Mouse (Mus musculus) forebrain, embryonic 14.5 days (tissue): ENCODE data around the gene Gm45837. TPM values are rescaled to one million over a fixed set of nuclear protein-coding genes. Genes with fewer than 3 reads are reported as not detected.

ENCODE experiments used
- ATAC-seq: fragments of 200-750 bp; cut with Nextera tagmentation; 2 replicates; pipeline ENCODE4 v1.8.0; 2017; ENCODE audit warnings: mild to moderate bottlenecking, moderate library complexity
- DNase-seq: peaks from one replicate; pipeline ENCODE4 v3.0.0-alpha.2; 2015; ENCODE audit warnings: low spot score
- H3K27ac ChIP-seq: fragments of 300-500 bp; sonication (generic); 2 replicates; pipeline ENCODE4 v1.5.1; 2014; ENCODE audit warnings: low read depth, mild to moderate bottlenecking, control low read depth, low read length, moderate library complexity
- H3K27me3 ChIP-seq: fragments of 300-500 bp; sonication (generic); replicated peaks from 2 replicates; pipeline ENCODE4 v1.6.1; 2014; ENCODE audit warnings: low read length, control low read depth, mixed read lengths; ENCODE audit not compliant: control insufficient read depth, insufficient read depth
- H3K36me3 ChIP-seq: fragments of 300-500 bp; sonication (generic); 2 replicates; pipeline ENCODE4 v1.6.1; 2014; ENCODE audit warnings: low read length, control low read depth; ENCODE audit not compliant: control insufficient read depth, insufficient read depth
- H3K4me1 ChIP-seq: fragments of 300-500 bp; sonication (generic); 2 replicates; pipeline ENCODE4 v1.6.1; 2014; ENCODE audit warnings: antibody characterized with exemption, low read length, control low read depth; ENCODE audit not compliant: control insufficient read depth, insufficient read depth
- H3K4me2 ChIP-seq: fragments of 300-500 bp; sonication (generic); 2 replicates; pipeline ENCODE4 v1.6.1; 2014; ENCODE audit warnings: mild to moderate bottlenecking, control low read depth, low read length
- H3K4me3 ChIP-seq: fragments of 300-500 bp; sonication (generic); 2 replicates; pipeline ENCODE4 v1.5.1; 2014; ENCODE audit warnings: low read depth, low read length, control low read depth
- H3K9ac ChIP-seq: fragments of 300-500 bp; sonication (generic); 2 replicates; pipeline ENCODE4 v1.6.1; 2014; ENCODE audit warnings: mild to moderate bottlenecking, low read length, control low read depth, moderate library complexity
- H3K9me3 ChIP-seq: fragments of 300-500 bp; sonication (generic); replicated peaks from 2 replicates; pipeline ENCODE4 v1.6.1; 2016; ENCODE audit warnings: low read length, control low read depth, mixed read lengths; ENCODE audit not compliant: control insufficient read depth
- WGBS: fragments of 180-500 bp; shearing (Covaris S2); extraction: QIAGEN DNeasy Blood & Tissue Kit; methylation state at CpG from one replicate; pipeline ENCODE4 v1.1.7; 2014; 5-methylcytosine and 5-hydroxymethylcytosine counted together
- polyA plus RNA-seq: library from polyadenylated mRNA; unstranded; fragments of >200 nt; fragmentation: Nextera tagmentation; extraction: Ambion mirVana; gene quantifications from 2 replicates; pipeline ENCODE4 v1.2.1, GENCODE M21; 2014

The Gm45837 gene
- polyA plus RNA-seq, 1 experiment from 2014 or later: not detected

DNA sequence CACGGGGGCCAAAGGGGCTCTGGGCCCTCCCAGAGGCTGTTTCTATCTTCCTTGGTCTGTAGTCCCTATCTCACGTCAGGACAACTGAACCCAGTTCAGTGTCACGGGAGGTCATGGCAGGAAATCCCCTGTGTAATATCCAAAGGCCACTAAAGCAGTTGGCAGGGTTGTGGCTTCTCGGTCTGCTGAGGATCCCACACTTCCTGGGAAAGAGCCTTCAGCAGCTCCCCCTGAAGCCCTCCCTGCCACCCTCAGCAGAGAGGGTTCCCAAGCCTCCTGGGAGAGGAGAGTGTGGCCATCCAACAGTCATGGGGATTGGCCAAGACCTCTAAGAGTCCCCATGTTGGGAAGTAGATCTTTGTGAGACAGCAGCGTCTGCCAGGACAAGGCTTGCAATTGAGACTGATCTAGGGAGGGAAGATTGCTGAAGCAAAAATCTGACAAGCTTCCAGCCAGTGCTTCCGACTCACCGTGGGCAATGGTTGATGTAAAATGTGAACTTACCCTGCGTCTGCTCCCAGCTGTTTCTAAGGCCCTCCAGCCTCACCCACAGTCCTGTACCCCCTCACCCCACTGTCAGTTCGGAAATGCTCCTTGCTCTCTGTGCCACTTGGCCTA, 72.9 kb downstream of the Gm45837 start:
- WGBS: 85% methylated on average over 9 of the region's 9 CpGs
- Histone ChIP-seq H3K9me3 (no peaks in the 10 kb centered on the region), H3K4me2 (no peak overlapping the region), H3K4me1 (peaks cover 6% of the 10 kb centered on the region), H3K36me3 (no peaks in the 10 kb centered on the region), H3K27me3 (no peaks in the 10 kb centered on the region), H3K9ac (no peak overlapping the region), H3K27ac (no peak overlapping the region), H3K4me3 (no peak overlapping the region)
- ATAC-seq (no peak), DNase-seq (no peak)

DNA sequence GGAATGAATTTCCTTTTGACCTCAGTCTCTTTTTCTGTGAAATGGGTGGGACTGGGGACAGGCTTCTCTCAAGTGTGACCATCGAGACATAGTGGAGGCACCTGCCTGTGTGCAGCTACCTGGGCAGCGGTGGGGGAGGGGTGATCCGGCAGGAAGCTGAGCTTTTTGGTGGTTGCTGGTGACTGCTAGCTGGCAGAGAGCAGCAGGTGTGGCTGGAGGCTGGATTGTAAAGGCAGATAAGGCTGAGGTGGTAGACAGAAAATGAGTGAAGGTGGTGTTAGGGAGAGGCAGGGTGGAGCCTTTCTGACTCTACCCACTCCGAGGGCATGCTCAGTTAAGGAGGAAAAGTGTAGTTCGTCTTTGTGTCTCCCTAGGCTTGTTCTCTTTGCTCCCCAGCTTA, 76.4 kb downstream of the Gm45837 start:
- no peak overlapping the region for H3K4me3 ChIP-seq
- H3K27ac ChIP-seq: no peak overlapping the region
- no peaks in the 10 kb centered on the region for H3K27me3 ChIP-seq
- H3K36me3 ChIP-seq: no peaks in the 10 kb centered on the region
- DNase-seq (no peak), ATAC-seq (no peak)
- no peaks in the 10 kb centered on the region for H3K9me3 ChIP-seq
- H3K9ac ChIP-seq: no peak overlapping the region
- 75% methylated on average over 5 of the region's 5 CpGs for WGBS
- peaks cover 6% of the 10 kb centered on the region for H3K4me1 ChIP-seq
- no peak overlapping the region for H3K4me2 ChIP-seq

DNA sequence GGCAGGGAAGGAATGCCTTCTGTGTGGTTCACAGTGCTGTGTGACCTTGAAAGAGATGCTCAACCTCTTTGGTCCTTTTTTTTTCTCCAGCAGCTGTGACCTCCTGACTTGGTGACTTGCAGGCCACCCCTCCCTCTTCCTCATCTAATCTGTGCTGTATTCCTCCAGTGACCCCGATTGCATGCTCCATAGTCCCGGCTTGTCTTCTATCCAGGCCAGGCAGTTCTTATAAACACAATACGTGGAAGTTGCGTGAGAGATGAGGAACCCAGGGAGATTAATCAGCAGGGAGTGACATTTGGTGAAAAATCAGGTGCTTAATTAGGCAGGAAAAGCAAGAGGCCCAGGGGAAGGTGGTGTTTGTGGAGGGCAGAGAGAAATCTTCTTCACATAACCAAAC, 80.3 kb downstream of the Gm45837 start:
- H3K9me3 ChIP-seq: no peaks in the 10 kb centered on the region
- no peak overlapping the region for H3K27ac ChIP-seq
- H3K4me2 ChIP-seq: no peak overlapping the region
- DNase-seq (no peak), ATAC-seq (no peak)
- H3K4me3 ChIP-seq: no peak overlapping the region
- no peaks in the 10 kb centered on the region for H3K4me1 ChIP-seq
- WGBS: 40% methylated on average over 4 of the region's 4 CpGs
- H3K27me3 ChIP-seq: no peaks in the 10 kb centered on the region
- no peak overlapping the region for H3K9ac ChIP-seq
- no peaks in the 10 kb centered on the region for H3K36me3 ChIP-seq

DNA sequence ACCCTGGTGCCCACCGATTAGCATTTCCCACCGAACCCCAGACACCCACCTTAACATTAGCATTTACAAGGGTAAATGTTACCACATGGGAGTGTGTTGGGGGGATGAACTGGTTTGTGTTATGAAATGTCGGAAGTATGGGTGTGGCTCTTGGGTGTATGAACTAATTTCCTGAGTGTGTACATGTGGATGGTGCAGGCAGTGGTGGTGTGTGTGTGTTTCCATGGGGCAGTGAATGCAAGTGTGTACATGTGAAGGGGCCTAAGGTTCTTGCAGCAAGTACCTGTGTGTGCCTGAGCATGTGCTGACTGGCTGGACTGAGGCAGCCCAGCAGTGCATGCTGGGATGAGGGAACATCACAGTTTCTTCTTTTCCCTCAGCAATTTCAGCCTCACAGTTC, 87.7 kb downstream of the Gm45837 start:
- H3K4me2 ChIP-seq: no peak overlapping the region
- DNase-seq (no peak), ATAC-seq (no peak)
- no peak overlapping the region for H3K9ac ChIP-seq
- H3K9me3 ChIP-seq: no peaks in the 10 kb centered on the region
- no peaks in the 10 kb centered on the region for H3K27me3 ChIP-seq
- no peaks in the 10 kb centered on the region for H3K36me3 ChIP-seq
- no peak overlapping the region for H3K27ac ChIP-seq
- no peak overlapping the region for H3K4me3 ChIP-seq
- WGBS: 96% methylated on average over 3 of the region's 3 CpGs
- no peaks in the 10 kb centered on the region for H3K4me1 ChIP-seq

DNA sequence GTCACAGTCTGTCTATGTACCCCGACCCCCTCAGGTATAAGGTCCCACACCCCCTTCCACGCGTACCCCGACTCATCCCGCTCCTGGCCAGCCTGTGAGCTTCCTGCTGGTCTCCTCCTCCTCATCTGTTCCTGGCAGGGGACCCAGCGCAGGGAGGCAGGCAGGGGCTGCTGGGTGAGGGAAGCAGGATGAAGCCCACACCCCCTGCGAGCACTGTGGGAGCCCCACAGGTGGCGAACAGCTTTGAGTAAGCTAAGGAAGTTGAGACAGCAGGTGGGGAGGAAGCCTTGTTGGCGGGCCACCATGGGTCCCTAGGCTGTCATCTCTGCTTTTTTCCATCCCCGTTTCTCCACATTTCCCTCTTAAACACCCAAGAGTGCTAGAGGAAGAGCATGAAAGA, 88.6 kb downstream of the Gm45837 start:
- DNase-seq: no peak
- H3K27ac ChIP-seq: no peak overlapping the region
- no peak overlapping the region for H3K4me2 ChIP-seq
- H3K4me3 ChIP-seq: no peak overlapping the region
- 0 out of 2 replicates have a peak, but pooled peaks cover 1% of the 10 kb centered on the region for H3K4me1 ChIP-seq
- H3K9me3 ChIP-seq: no peaks in the 10 kb centered on the region
- ATAC-seq: no peak
- no peak overlapping the region for H3K9ac ChIP-seq
- H3K27me3 ChIP-seq: no peaks in the 10 kb centered on the region; the same call in 1 of the 2 replicates
- no peaks in the 10 kb centered on the region for H3K36me3 ChIP-seq
- WGBS: 49% methylated on average over 10 of the region's 10 CpGs

DNA sequence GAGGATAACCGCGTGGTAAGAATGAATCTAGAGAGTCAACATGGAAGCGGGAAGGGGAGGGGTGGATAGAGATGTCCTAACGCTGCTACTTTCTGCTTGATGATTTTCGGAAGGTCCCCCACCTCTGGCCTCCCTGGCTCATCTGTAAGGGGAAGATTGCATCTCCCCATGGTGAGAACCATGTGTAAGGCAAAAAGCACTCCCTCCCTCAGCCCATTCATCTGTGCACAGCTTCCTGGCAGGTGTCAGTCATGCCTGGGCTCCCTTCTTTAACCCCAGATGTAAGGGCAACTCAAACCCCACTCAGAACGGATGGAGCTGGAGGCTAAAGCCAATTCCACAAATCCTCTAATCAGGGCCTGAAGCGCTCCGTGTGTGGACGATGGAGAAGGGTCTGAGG, 89.0 kb downstream of the Gm45837 start:
- ATAC-seq (no peak), DNase-seq (no peak)
- 75% methylated on average over 9 of the region's 9 CpGs for WGBS

DNA sequence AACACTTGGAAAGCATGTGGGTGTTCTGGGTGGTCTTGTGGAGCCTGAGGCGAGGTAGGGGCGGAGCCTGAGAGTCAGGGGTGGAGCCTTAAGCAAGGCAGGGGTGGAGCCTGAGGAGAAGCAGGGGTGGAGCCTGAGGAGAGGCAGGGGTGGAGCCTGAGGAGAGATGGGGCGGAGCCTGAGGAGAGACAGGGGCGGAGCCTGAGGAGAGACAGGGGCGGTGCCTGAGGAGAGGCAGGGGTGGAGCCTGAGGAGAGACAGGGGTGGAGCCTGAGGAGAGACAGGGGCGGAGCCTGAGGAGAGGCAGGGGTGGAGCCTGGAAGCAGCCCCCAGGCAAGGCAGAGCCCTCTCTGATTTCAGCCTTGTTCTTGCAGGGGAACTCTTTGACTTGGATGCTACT, 90.5 kb downstream of the Gm45837 start:
- no peak for ATAC-seq
- 0 out of 2 replicates have a peak, but pooled peaks cover 2% of the 10 kb centered on the region for H3K4me1 ChIP-seq

More for the DNA sequence above, 89.0 kb downstream of the Gm45837 start:
- 0 out of 2 replicates have a peak, but pooled peaks cover 2% of the 10 kb centered on the region for H3K4me1 ChIP-seq
- no peak overlapping the region for H3K9ac ChIP-seq
- no peak overlapping the region for H3K27ac ChIP-seq
- no peaks in the 10 kb centered on the region for H3K36me3 ChIP-seq
- H3K4me2 ChIP-seq: no peak overlapping the region
- no peaks in the 10 kb centered on the region; the same call in 1 of the 2 replicates for H3K27me3 ChIP-seq
- H3K9me3 ChIP-seq: no peaks in the 10 kb centered on the region
- no peak overlapping the region for H3K4me3 ChIP-seq

DNA sequence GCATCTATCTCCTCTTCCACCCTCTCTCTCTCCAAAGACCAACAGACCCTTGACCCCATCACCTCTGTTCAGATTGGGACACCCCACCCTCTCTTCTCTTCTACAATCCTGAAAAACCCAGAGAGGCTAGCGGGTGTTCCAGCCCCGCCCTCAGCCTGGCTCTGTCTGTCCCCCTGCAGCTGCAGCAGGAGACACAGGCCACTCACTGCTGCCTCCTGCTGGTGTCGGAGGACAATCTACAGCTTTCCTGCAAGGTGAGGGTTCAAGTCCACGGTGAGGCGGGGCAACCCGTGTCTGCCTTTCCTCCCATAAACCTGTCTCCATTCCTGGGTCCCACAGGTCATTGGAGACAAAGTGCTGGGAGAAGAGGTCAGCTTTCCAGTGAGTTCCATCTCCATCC, 91.0 kb downstream of the Gm45837 start:
- ATAC-seq: no peak
- no peaks in the 10 kb centered on the region for H3K36me3 ChIP-seq
- H3K4me1 ChIP-seq: 0 out of 2 replicates have a peak, but pooled peaks cover 2% of the 10 kb centered on the region
- no peaks in the 10 kb centered on the region; the same call in 1 of the 2 replicates for H3K27me3 ChIP-seq
- no peak overlapping the region for H3K4me2 ChIP-seq
- no peaks in the 10 kb centered on the region for H3K9me3 ChIP-seq
- H3K4me3 ChIP-seq: no peak overlapping the region
- H3K27ac ChIP-seq: no peak overlapping the region
- no peak for DNase-seq
- WGBS: 73% methylated on average over 6 of the region's 6 CpGs
- no peak overlapping the region for H3K9ac ChIP-seq

More for the DNA sequence above, 90.5 kb downstream of the Gm45837 start:
- WGBS: 85% methylated on average over 6 of the region's 6 CpGs
- Histone ChIP-seq H3K4me2 (no peak overlapping the region), H3K9me3 (no peaks in the 10 kb centered on the region), H3K27me3 (no peaks in the 10 kb centered on the region; the same call in 1 of the 2 replicates), H3K4me3 (no peak overlapping the region), H3K36me3 (no peaks in the 10 kb centered on the region), H3K9ac (no peak overlapping the region), H3K27ac (no peak overlapping the region)
- DNase-seq: no peak

DNA sequence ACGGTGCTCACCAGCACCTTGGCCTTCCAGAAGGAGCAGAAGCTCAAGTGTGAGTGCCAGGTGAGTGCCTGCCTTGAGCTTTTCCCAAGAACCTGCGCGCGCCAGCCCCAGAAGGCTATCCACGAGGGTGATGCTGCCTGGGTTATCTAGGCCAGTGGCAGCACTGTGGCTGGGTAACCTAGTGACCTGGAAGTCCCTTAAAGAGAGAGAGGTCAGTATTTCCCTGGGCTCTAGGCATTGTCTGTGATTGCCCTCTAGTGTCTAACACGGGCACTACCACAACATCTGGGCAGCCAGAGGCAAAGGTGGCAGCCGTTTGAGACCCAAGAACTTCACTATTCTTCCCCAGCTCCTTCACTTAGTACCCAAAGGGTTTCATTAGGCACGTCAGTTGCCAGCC, 92.7 kb downstream of the Gm45837 start:
- DNase-seq (peak; percentile 49), ATAC-seq (no peak)
- no peaks in the 10 kb centered on the region for H3K9me3 ChIP-seq
- no peak overlapping the region for H3K9ac ChIP-seq
- 0 out of 2 replicates have a peak, but pooled peaks cover 2% of the 10 kb centered on the region for H3K4me1 ChIP-seq
- no peak overlapping the region for H3K4me3 ChIP-seq
- 23% methylated on average over 8 of the region's 8 CpGs for WGBS
- H3K4me2 ChIP-seq: no peak overlapping the region
- H3K27ac ChIP-seq: no peak overlapping the region
- no peaks in the 10 kb centered on the region for H3K36me3 ChIP-seq
- H3K27me3 ChIP-seq: no peaks in the 10 kb centered on the region; the same call in 1 of the 2 replicates
